ENCODE assay signal across 22 mouse cellular contexts in the genomic region with DNA sequence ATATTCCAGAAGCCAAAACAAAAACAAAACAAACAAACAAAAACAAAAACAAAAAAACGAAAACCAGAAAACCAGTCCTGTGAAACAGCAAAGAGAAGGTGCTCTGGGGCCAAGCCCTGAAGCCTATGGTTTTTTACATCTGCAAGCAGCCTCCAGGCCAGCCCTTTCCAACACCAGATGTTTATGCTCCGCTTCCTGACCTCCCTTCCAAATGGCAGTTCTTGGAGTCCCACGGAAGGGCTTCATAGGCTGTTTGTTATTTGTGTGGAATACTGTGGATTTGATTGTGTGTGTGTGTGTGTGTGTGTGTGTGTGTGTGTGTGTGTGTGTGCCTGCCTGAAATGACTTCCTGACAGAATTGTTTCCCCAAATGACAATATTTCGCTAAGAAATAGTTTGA. TPM values are rescaled to one million over a fixed set of nuclear protein-coding genes. Genes with fewer than 3 reads are reported as not detected.
"Had no signal": no experiment of that assay in that cellular context is flagged by ENCODE, and none has a peak within 500 bp of the region (broad histone marks: within the 10 kb centered on the region; RNA-seq: fewer than 3 reads in every experiment).

No protein-coding gene starts in this region.

- H3K9ac ChIP-seq: intestine, embryonic 15.5 days; limb, embryonic 12.5 days; limb, embryonic 15.5 days; liver, embryonic 14.5 days; liver, postnatal 0 days; midbrain, embryonic 12.5 days; midbrain, embryonic 15.5 days; neural tube, embryonic 12.5 days; neural tube, embryonic 15.5 days had no signal

- H3K27me3 ChIP-seq: intestine, embryonic 15.5 days; midbrain, embryonic 12.5 days; midbrain, embryonic 15.5 days; neural tube, embryonic 12.5 days; neural tube, embryonic 15.5 days had no signal

- H3K4me2 ChIP-seq: intestine, embryonic 15.5 days; limb, embryonic 12.5 days; limb, embryonic 15.5 days; liver, embryonic 11.5 days; midbrain, embryonic 12.5 days; midbrain, embryonic 15.5 days; neural tube, embryonic 12.5 days; neural tube, embryonic 15.5 days had no signal

- DNase-seq: kidney, adult 11 months; layer of hippocampus, adult 9-11 months; liver, postnatal 0 days; right cerebral cortex, adult 18-20 months; right cerebral cortex, postnatal 14 days; right cerebral cortex, postnatal 4 days; thymus, adult 2 months; thymus, postnatal 14 days; thymus, postnatal 4 days had no signal

- H3K27ac ChIP-seq: intestine, embryonic 15.5 days; layer of hippocampus, adult 2 months; limb, embryonic 12.5 days; limb, embryonic 15.5 days; liver, embryonic 14.5 days; macrophage; midbrain, embryonic 12.5 days; midbrain, embryonic 15.5 days; neural tube, embryonic 12.5 days; neural tube, embryonic 15.5 days; stomach, postnatal 0 days had no signal

- H3K9me3 ChIP-seq: intestine, embryonic 15.5 days; limb, embryonic 12.5 days; limb, embryonic 15.5 days; midbrain, embryonic 12.5 days; midbrain, embryonic 15.5 days; neural tube, embryonic 12.5 days; neural tube, embryonic 15.5 days had no signal

- H3K36me3 ChIP-seq: intestine, embryonic 15.5 days; limb, embryonic 12.5 days; limb, embryonic 15.5 days; midbrain, embryonic 12.5 days; midbrain, embryonic 15.5 days; neural tube, embryonic 12.5 days; neural tube, embryonic 15.5 days had no signal

- ATAC-seq: intestine, embryonic 15.5 days; liver, postnatal 0 days; lung, postnatal 0 days; midbrain, embryonic 15.5 days had no signal

- H3K4me1 ChIP-seq: intestine, embryonic 15.5 days; limb, embryonic 12.5 days; limb, embryonic 15.5 days; midbrain, embryonic 12.5 days; midbrain, embryonic 15.5 days; neural tube, embryonic 12.5 days; neural tube, embryonic 15.5 days had no signal

- H3K4me3 ChIP-seq: intestine, embryonic 15.5 days; layer of hippocampus, adult 2 months; limb, embryonic 12.5 days; limb, embryonic 15.5 days; midbrain, embryonic 12.5 days; midbrain, embryonic 15.5 days; neural tube, embryonic 12.5 days; neural tube, embryonic 15.5 days had no signal

RNA-seq across cellular contexts. Expression of a gene that starts 47.8 kb away (rescaled TPM):
- polyA plus RNA-seq: macrophage had no signal
